Mouse (Mus musculus): ENCODE measurements at regions not wholly inside any gene's neighbourhood (a gene's known extent, or its start where the extent isn't known, plus 50 kb on each side); places are given as distances from the start of the nearest gene placed in this dataset.

DNA sequence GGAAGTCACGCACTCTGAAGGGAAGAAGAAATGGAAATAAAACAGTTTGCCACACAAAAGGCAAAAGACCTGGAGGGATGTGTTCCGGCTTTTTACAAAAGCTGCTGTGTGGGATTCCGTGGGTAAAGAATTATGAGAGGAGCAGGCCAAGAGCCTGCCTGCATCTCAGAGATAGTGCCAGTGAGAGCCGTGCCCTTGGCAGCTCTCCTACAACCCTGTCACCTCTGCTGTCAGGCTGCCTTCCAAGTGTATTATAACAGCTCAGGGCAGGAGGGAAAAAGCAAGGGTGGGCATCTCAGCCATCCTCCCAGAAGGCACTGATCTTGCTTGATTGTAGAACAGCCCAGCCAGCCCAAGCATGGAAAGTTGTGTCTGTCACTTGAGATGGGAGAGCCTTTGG, 270.3 kb downstream of the Gadd45g start:
- TF ChIP-seq POLR2A (IDR thresholded peaks at IDR 0.05; ENCODE audit: low read depth, low read length) (no peak), CTCF (IDR thresholded peaks at IDR 0.05; ENCODE audit: extremely low read depth, insufficient read depth, insufficient read length, insufficient replicate concordance) (no peak)

Measured in spleen, adult 2 months (tissue).